Mouse (Mus musculus) midbrain, embryonic 12.5 days (tissue): Measurements from ENCODE around the gene Rtp1. TPM values are rescaled to one million over a fixed set of nuclear protein-coding genes. Genes with fewer than 3 reads are reported as not detected.

Experiments used
- ATAC-seq: fragments of 200-750 bp; cut with Nextera tagmentation; 2 replicates; pipeline ENCODE4 v1.8.0; 2017; ENCODE audit warnings: low read depth, moderate TSS enrichment, moderate library complexity; ENCODE audit not compliant: low FRiP score
- H3K27ac ChIP-seq: fragments of 300-500 bp; sonication (generic); replicated peaks from 2 replicates; pipeline ENCODE4 v1.5.1; 2016; ENCODE audit warnings: mild to moderate bottlenecking
- H3K27me3 ChIP-seq: fragments of 300-500 bp; sonication (generic); 2 replicates; pipeline ENCODE4 v1.6.1; 2016; ENCODE audit warnings: mild to moderate bottlenecking
- H3K36me3 ChIP-seq: fragments of 300-500 bp; sonication (generic); 2 replicates; pipeline ENCODE4 v1.6.1; 2016
- H3K4me1 ChIP-seq: fragments of 300-500 bp; sonication (generic); 2 replicates; pipeline ENCODE4 v1.6.1; 2016
- H3K4me2 ChIP-seq: fragments of 300-500 bp; sonication (generic); replicated peaks from 2 replicates; pipeline ENCODE4 v1.6.1; 2016; ENCODE audit warnings: mild to moderate bottlenecking, moderate library complexity
- H3K4me3 ChIP-seq: fragments of 300-500 bp; sonication (generic); 2 replicates; pipeline ENCODE4 v1.5.1; 2016; ENCODE audit warnings: mild to moderate bottlenecking
- H3K9ac ChIP-seq: fragments of 300-500 bp; sonication (generic); replicated peaks from 2 replicates; pipeline ENCODE4 v1.6.1; 2016; ENCODE audit warnings: mild to moderate bottlenecking, moderate library complexity
- H3K9me3 ChIP-seq: fragments of 300-500 bp; sonication (generic); 2 replicates; pipeline ENCODE4 v1.6.1; 2016; ENCODE audit warnings: mild to moderate bottlenecking
- WGBS: fragments of 180-500 bp; shearing (Covaris S2); methylation state at CpG from one replicate; pipeline ENCODE4 v1.1.7; 2016; 5-methylcytosine and 5-hydroxymethylcytosine counted together
- polyA plus RNA-seq: library from polyadenylated mRNA; unstranded; fragments of >200 nt; fragmentation: Nextera tagmentation; extraction: Ambion mirVana; gene quantifications from 2 replicates; pipeline ENCODE4 v1.2.1, GENCODE M21; 2016

Rtp1 gene
- polyA plus RNA-seq, 1 experiment from 2014 or later: not detected

- H3K4me2 ChIP-seq: no peak overlapping the region
- H3K9ac ChIP-seq: no peak overlapping the region
- no peak overlapping the region for H3K4me3 ChIP-seq
- no peak for ATAC-seq
- WGBS: 60% methylated on average over 7 of the region's 7 CpGs
- no peaks in the 10 kb centered on the region for H3K4me1 ChIP-seq
- no peaks in the 10 kb centered on the region for H3K27me3 ChIP-seq
- no peak overlapping the region for H3K27ac ChIP-seq
- H3K36me3 ChIP-seq: no peaks in the 10 kb centered on the region
- no peaks in the 10 kb centered on the region for H3K9me3 ChIP-seq
These were observed 30.1 kb downstream of the Rtp1 start for GRCm38 (mm10) chr16:23458906-23459588.

- WGBS: 84% methylated on average over 4 of the region's 4 CpGs
- H3K4me3 ChIP-seq: no peak overlapping the region
These were observed 34.9 kb downstream of the Rtp1 start for GRCm38 (mm10) chr16:23463671-23464347.

DNA sequence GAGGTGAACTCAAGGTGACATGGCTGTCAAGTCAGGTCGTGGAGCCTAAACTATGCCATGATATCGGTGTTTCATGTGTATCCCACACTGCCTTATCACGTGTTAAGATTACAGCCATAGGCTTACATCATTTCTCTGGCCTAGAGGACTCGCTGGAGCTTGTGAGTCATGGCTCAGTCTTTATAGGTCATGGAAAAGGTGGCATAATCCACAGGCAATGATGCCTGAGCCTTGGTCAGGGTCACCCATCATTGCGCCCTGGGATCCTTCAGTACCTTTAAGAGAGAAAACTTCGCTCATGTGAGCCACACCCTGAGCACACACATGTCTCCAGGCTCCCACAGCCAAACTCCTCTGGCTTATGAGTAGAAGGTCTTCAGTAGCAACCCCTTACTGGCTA, 42.6 kb downstream of the Rtp1 start:
- H3K9ac ChIP-seq: no peak overlapping the region
- H3K9me3 ChIP-seq: no peaks in the 10 kb centered on the region
- no peaks in the 10 kb centered on the region for H3K4me1 ChIP-seq
- no peak for ATAC-seq
- WGBS: 93% methylated on average over 6 of the region's 6 CpGs
- H3K4me3 ChIP-seq: no peak overlapping the region
- no peak overlapping the region for H3K4me2 ChIP-seq
- no peaks in the 10 kb centered on the region for H3K27me3 ChIP-seq
- peaks cover 24% of the 10 kb centered on the region for H3K36me3 ChIP-seq
- no peak overlapping the region for H3K27ac ChIP-seq

More at GRCm38 (mm10) chr16:23463671-23464347, 34.9 kb downstream of the Rtp1 start:
- Histone ChIP-seq H3K4me2 (no peak overlapping the region), H3K9me3 (no peaks in the 10 kb centered on the region), H3K9ac (no peak overlapping the region), H3K4me1 (no peaks in the 10 kb centered on the region), H3K36me3 (no peaks in the 10 kb centered on the region), H3K27ac (no peak overlapping the region), H3K27me3 (no peaks in the 10 kb centered on the region)
- ATAC-seq: no peak

DNA sequence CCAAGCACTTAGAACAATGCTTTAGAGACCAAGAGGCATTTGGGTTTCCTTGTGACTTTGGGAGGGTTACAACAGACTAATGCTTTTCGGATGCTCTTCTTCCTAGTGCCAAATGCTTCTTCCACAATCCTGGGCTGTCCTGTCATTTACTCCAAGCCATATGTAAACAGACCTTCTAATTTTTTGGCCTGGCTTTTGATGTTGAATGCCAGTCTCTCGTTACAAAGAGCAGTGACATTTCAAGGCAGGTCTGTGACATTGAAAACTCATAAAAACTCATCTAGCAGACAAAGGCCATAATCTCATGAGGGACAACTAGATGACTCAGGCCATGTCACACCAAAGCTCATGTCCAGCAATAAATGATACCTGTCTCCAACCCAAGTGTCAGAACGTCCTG, 43.1 kb downstream of the Rtp1 start:
- no peaks in the 10 kb centered on the region for H3K9me3 ChIP-seq
- H3K4me3 ChIP-seq: no peak overlapping the region
- 82% methylated on average over 3 of the region's 3 CpGs for WGBS
- ATAC-seq: no peak
- H3K27ac ChIP-seq: no peak overlapping the region
- H3K4me2 ChIP-seq: no peak overlapping the region
- H3K4me1 ChIP-seq: no peaks in the 10 kb centered on the region
- peaks cover 24% of the 10 kb centered on the region for H3K36me3 ChIP-seq
- H3K9ac ChIP-seq: no peak overlapping the region
- H3K27me3 ChIP-seq: no peaks in the 10 kb centered on the region

DNA sequence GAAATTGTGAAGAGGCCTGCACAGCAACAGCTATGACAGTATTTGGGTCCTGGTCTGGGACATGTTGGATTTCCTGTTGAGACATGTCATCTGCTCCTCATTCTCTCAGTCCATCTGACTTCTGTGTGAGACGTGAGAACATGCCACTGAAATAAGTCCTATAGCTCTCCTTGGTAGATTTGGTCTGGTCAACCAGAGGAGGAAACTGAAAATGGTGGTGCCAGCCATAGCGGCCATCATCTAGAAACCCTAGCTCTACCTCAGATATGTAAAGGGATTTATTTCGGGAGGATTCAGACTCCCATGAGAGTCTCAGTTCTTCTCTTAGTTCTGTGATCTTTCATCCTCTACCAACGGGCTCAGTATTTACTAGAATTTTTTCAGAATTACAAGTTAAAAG, 46.7 kb downstream of the Rtp1 start:
- 92% methylated on average over 4 of the region's 4 CpGs for WGBS

DNA sequence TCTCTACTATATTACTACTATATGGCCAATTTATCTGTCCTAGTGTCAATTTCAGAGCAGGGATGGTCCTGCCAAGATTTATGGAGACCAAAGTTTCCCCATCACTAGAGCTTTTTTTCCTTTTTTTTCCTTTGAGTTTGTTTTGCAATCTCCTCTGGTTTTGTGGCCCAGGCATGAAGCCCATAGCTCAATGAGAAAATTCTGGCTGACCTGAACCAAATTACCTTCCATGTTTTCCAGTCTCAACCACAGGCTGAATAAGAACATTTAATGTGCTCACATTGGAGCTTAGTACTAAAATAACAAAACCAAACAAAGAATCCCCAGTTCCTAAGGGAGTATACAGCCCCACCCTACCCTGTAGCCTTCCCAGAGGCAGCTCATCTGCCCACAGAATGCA, 47.7 kb downstream of the Rtp1 start:
- no peak overlapping the region for H3K4me3 ChIP-seq
- ATAC-seq: no peak
- no peaks in the 10 kb centered on the region for H3K4me1 ChIP-seq
- H3K27ac ChIP-seq: no peak overlapping the region
- H3K27me3 ChIP-seq: no peaks in the 10 kb centered on the region
- peaks cover 5% of the 10 kb centered on the region; the same call in 1 of the 2 replicates for H3K36me3 ChIP-seq
- no peak overlapping the region for H3K9ac ChIP-seq
- no peak overlapping the region for H3K4me2 ChIP-seq
- H3K9me3 ChIP-seq: no peaks in the 10 kb centered on the region

More for the DNA sequence above, 46.7 kb downstream of the Rtp1 start:
- no peaks in the 10 kb centered on the region for H3K4me1 ChIP-seq
- peaks cover 11% of the 10 kb centered on the region for H3K36me3 ChIP-seq
- no peak for ATAC-seq
- H3K9ac ChIP-seq: no peak overlapping the region
- no peak overlapping the region for H3K4me3 ChIP-seq
- H3K4me2 ChIP-seq: no peak overlapping the region
- no peaks in the 10 kb centered on the region for H3K9me3 ChIP-seq
- H3K27ac ChIP-seq: no peak overlapping the region
- no peaks in the 10 kb centered on the region for H3K27me3 ChIP-seq

DNA sequence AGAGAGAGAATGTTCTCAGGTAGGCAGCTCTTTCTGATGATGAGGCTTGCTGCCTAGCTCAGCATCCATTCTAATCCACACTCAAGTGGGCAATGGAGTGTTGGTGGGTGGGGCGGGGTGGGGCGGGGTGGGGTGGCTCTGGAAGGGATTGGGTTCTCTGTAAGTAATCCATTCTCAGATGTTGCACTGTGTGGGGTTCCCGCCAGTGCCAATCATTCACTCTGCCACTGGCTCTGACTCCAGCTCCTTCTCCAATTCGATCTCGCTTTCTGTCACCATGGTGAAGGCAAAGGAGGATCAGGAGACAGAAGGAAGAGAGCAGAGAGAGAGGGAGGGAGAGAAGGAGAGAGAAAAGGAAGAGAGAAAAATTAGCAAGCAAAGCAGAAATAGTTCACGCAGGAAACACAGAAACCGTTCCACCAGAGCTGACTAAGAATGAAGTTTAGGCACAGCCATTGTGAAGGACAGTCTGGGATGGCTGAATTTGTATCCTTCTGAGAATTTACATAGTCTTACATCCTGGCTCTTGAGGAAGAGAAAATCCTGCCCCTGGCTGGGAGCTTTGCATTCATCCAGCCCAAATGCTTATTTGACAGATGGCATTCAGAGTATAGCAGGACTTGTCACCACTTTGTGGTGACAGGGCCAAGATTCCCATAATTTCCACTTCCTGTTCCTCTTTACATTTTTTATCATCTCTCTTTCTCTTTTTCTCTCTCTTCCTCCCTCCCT, 51.1 kb downstream of the Rtp1 start:
- Histone ChIP-seq H3K4me1 (peaks cover 3% of the 10 kb centered on the region), H3K36me3 (peaks cover 23% of the 10 kb centered on the region), H3K27me3 (no peaks in the 10 kb centered on the region), H3K9ac (no peak overlapping the region), H3K4me3 (no peak overlapping the region), H3K9me3 (no peaks in the 10 kb centered on the region), H3K4me2 (no peak overlapping the region), H3K27ac (no peak overlapping the region)
- no peak for ATAC-seq
- 63% methylated on average over 7 of the region's 7 CpGs for WGBS

DNA sequence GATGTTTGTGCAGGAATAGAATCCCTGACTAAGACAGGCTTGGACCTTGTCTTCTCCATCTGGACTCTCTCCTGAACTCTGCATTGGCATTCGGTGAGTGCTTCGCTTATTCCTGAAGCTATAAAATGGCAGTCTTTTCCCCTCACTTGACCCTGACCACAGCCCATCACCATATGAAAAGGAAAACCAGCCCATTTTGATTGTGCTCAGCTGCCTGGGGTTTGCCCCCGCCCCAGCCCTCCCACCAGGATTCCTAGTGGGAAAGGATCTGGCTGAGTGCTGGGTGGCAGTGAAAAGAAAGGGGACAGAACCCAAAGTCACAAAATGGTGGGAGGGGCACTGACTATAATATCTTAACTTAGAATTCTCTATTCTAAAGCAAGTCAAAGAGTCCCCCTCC, 53.3 kb downstream of the Rtp1 start:
- Histone ChIP-seq H3K9me3 (no peaks in the 10 kb centered on the region), H3K36me3 (peaks cover 38% of the 10 kb centered on the region), H3K4me3 (no peak overlapping the region), H3K9ac (no peak overlapping the region), H3K27ac (no peak overlapping the region), H3K27me3 (no peaks in the 10 kb centered on the region), H3K4me2 (no peak overlapping the region), H3K4me1 (peaks cover 3% of the 10 kb centered on the region)
- WGBS: 36% methylated on average over 3 of the region's 3 CpGs
- no peak for ATAC-seq

DNA sequence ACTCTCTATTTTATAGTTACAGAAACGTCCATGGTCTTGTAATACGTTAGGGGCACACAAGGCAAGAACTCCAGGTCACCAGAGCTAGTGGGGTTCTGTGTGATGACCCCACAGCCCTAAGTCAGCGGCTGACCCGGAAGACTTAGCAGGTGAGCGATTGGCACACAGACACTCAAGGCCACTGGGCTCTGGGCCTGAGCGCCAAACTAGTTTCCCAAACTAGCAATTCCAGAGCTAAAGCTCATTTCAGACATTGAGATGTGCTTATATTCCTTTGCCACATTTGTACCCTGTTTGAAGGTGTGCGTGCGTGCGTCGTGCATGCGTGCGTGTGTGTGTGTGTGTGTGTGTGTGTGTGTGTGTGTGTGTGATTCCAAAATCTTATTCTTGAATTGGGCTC, 53.9 kb downstream of the Rtp1 start:
- Histone ChIP-seq H3K4me3 (no peak overlapping the region), H3K9ac (no peak overlapping the region), H3K27me3 (no peaks in the 10 kb centered on the region), H3K27ac (no peak overlapping the region), H3K4me2 (no peak overlapping the region), H3K36me3 (peaks cover 44% of the 10 kb centered on the region), H3K9me3 (no peaks in the 10 kb centered on the region), H3K4me1 (peaks cover 3% of the 10 kb centered on the region)
- no peak for ATAC-seq
- 95% methylated on average over 12 of the region's 12 CpGs for WGBS

- no peak overlapping the region for H3K9ac ChIP-seq
- WGBS: 86% methylated on average over 10 of the region's 10 CpGs
These were observed 54.4 kb downstream of the Rtp1 start for GRCm38 (mm10) chr16:23483292-23483691.

More at GRCm38 (mm10) chr16:23483292-23483691, 54.4 kb downstream of the Rtp1 start:
- H3K36me3 ChIP-seq: peaks cover 49% of the 10 kb centered on the region
- H3K4me2 ChIP-seq: no peak overlapping the region
- no peaks in the 10 kb centered on the region for H3K9me3 ChIP-seq
- H3K4me3 ChIP-seq: no peak overlapping the region
- H3K27ac ChIP-seq: no peak overlapping the region
- ATAC-seq: no peak
- H3K27me3 ChIP-seq: no peaks in the 10 kb centered on the region
- H3K4me1 ChIP-seq: peaks cover 3% of the 10 kb centered on the region
